In genomic region chr7:118786091-118786490, GRCm38 (mm10) we compare ENCODE assay signal across 18 mouse cellular contexts.
"Had no signal": no experiment of that assay in that cellular context is flagged by ENCODE, and none has a peak within 500 bp of the region (broad histone marks: within the 10 kb centered on the region; RNA-seq: fewer than 3 reads in every experiment).

No protein-coding gene starts in this region.

- H3K27ac ChIP-seq: intestine, embryonic 15.5 days; kidney, postnatal 0 days; limb, embryonic 12.5 days; limb, embryonic 15.5 days; liver, embryonic 14.5 days; midbrain, embryonic 10.5 days; midbrain, embryonic 13.5 days; neural tube, embryonic 13.5 days; stomach, embryonic 15.5 days had no signal

- DNase-seq: left cerebral cortex, postnatal 4 days; liver, postnatal 0 days; lung, embryonic 14.5 days; retina, postnatal 1 day; right cerebral cortex, postnatal 25 days; spleen, adult 18-20 months; thymus, postnatal 25 days had no signal

- H3K4me3 ChIP-seq: intestine, embryonic 15.5 days; limb, embryonic 12.5 days; limb, embryonic 15.5 days; megakaryocyte, embryonic 14.5 days; midbrain, embryonic 10.5 days; midbrain, embryonic 13.5 days; myocyte; neural tube, embryonic 13.5 days; stomach, embryonic 15.5 days had no signal

- H3K4me1 ChIP-seq: intestine, embryonic 15.5 days; limb, embryonic 12.5 days; limb, embryonic 15.5 days; midbrain, embryonic 13.5 days; neural tube, embryonic 13.5 days; stomach, embryonic 15.5 days had no signal
